Mouse (Mus musculus): ENCODE measurements around the gene 4930507D05Rik. TPM values are rescaled to one million over a fixed set of nuclear protein-coding genes. Genes with fewer than 3 reads are reported as not detected.
"Not testable (repeated sequence)": the region's sequence is repeated elsewhere in the genome, so short reads cannot be mapped to it uniquely, and the experiment has no call there.

Gene 4930507D05Rik
- polyA plus RNA-seq, 1 experiment: not detected

DNA sequence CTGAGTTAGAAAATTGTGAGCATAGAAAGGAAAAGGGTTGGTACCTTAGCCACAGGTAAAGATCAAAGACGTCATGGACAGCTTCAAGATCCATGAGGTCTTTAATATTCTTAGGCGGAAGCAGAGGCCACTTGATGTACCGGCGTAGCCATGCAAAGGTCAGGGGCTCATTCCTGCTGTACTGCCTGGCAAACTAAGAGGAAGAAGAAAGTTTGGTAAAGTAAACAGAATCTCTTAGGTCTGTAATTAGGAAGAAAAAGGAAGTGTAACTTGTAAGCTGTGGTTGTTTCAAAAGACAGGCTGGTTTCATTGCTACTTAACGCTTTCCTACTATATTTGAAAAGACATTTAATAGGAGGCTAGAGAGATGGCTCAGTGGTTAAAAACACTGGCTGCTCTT, 18.9 kb upstream of the 4930507D05Rik start:
- Histone ChIP-seq H3K27ac (replicated peaks; ENCODE audit: low read depth, low read length) (no peak overlapping the region), H3K4me1 (ENCODE audit: control insufficient read depth, insufficient read depth, insufficient read length, low read length) (no peaks in the 10 kb centered on the region), H3K4me3 (ENCODE audit: insufficient read depth, low read depth, low read length) (no peak overlapping the region)

DNA sequence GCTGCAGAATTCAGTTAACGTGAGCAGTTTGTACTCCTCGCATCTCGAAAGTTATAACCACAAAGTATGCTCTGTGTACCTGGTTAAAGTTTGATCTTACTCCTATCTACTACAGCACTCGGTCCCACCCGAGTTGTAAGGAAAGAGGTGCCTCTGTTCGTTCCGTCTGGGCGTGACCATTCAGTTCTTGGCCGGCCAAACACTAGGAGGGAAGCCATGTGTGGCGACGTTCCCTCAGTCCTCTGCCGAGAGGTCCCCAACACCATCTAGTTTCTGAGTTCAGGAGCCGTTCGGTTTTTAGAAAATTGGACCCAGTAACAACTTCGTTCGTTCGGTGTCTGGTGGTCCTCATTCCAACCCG, 971 bp downstream of the 4930507D05Rik start:
- Histone ChIP-seq H3K4me3 (ENCODE audit: insufficient read depth, low read depth, low read length) (peak overlapping the region; percentile 81), H3K27ac (replicated peaks; ENCODE audit: low read depth, low read length) (peak overlapping the region; percentile 98), H3K4me1 (ENCODE audit: control insufficient read depth, insufficient read depth, insufficient read length, low read length) (peaks cover 3% of the 10 kb centered on the region)

DNA sequence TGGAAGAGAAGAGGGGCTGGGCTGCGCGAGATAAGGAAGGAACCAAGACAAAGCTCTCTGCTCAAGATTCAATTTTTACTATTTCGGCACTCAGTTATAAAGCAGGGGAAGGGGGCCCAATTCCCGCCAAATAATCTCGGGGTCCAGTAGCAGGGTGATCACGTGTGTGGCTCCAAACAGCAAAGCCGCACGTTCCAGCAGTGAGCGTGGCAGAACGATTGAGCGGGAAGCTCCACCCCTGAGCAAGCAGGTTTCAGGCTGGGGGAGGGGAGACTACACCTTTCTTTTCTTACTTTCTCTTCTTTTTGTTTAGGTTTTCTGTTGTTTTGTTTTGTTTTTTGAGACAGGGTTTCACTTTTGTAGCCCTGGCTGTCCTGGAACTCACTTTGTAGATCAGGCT, 2.7 kb downstream of the 4930507D05Rik start:
- H3K27ac ChIP-seq (replicated peaks; ENCODE audit: low read depth, low read length); H3K4me3 ChIP-seq (ENCODE audit: insufficient read depth, low read depth, low read length); H3K4me1 ChIP-seq (ENCODE audit: control insufficient read depth, insufficient read depth, insufficient read length, low read length): not testable (repeated sequence)

DNA sequence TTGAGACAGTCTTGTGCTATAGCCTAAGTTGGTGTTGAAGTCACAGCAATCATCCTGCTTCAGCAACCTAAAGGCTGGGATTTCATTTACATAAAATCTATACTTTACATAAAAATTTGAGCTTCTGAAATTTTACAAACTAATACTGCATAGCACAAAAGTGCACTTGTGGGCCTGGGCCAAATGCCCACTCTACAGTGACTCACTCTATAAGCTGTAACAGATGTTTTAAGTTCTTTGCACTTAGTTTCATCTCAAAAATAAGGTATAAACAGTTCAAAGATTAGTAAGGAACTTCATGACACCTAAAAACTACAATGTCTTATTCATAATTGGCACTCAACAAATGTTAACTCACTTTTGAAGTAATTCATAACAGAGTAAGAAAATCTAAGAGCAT, 12.0 kb downstream of the 4930507D05Rik start:
- no peaks in the 10 kb centered on the region for H3K4me1 ChIP-seq (ENCODE audit: control insufficient read depth, insufficient read depth, insufficient read length, low read length)

DNA sequence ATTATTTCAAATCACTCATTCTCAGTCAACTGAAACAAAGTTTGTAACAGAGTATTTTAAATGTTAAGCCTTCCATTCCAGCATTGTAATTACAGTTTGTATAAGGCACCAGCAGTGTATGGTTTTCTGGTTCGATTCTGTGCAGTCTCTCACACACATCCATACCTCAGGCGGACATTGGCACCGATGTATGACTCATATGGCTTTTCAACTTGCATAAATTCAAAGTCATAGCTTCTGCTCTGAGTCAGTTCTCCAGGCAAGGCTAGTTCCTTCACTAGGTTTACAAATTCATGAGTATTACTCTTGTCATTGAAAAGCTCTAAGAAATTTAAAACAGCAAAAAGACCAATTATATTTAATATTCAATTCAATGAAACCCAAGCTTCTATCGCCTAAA, 20.4 kb downstream of the 4930507D05Rik start:
- no peak overlapping the region for H3K27ac ChIP-seq (replicated peaks; ENCODE audit: low read depth, low read length)

More for the DNA sequence above, 12.0 kb downstream of the 4930507D05Rik start:
- H3K27ac ChIP-seq (replicated peaks; ENCODE audit: low read depth, low read length): no peak overlapping the region
- H3K4me3 ChIP-seq (ENCODE audit: insufficient read depth, low read depth, low read length): no peak overlapping the region

DNA sequence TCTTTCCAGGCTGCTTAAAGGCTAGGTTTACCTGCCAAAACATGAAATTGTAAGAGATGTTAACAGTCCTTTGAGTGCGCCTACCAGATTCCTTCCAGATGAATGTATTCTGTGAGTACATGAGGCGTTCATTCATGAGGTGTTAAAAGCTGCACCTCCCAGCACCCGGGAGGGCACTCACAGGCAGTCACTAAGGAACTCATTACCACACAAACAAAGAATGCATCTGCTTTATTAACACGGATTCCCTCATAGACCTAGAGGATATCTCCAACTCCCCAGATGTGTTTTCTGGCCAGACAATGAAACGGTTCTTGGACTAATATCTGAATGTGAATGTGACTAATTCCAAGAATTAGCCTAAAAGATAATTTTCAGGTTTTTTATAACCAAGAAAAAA, 21.8 kb downstream of the 4930507D05Rik start:
- Histone ChIP-seq H3K4me3 (ENCODE audit: insufficient read depth, low read depth, low read length) (no peak overlapping the region), H3K27ac (replicated peaks; ENCODE audit: low read depth, low read length) (no peak overlapping the region), H3K4me1 (ENCODE audit: control insufficient read depth, insufficient read depth, insufficient read length, low read length) (no peaks in the 10 kb centered on the region)

More for the DNA sequence above, 20.4 kb downstream of the 4930507D05Rik start:
- no peak overlapping the region for H3K4me3 ChIP-seq (ENCODE audit: insufficient read depth, low read depth, low read length)
- no peaks in the 10 kb centered on the region for H3K4me1 ChIP-seq (ENCODE audit: control insufficient read depth, insufficient read depth, insufficient read length, low read length)

DNA sequence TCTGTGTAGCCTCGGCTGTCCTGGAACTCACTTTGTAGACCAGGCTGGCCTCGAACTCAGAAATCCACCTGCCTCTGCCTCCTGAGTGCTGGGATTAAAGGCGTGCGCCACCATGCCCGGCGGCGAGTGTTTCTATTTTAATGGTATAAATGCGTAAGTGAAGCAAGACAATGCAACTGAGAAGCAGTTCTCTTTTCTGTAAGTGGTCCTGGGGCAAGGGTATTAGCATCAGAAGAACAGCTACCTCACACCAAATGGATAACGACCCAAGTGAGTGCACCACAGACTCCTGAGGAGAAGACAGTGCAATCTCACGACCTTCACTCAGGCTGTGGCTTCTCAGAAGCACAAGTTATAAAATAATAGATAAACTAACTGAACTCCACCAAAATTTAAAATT, 25.7 kb downstream of the 4930507D05Rik start:
- no peak overlapping the region for H3K4me3 ChIP-seq (ENCODE audit: insufficient read depth, low read depth, low read length)
- H3K27ac ChIP-seq (replicated peaks; ENCODE audit: low read depth, low read length): no peak overlapping the region
- no peaks in the 10 kb centered on the region for H3K4me1 ChIP-seq (ENCODE audit: control insufficient read depth, insufficient read depth, insufficient read length, low read length)

DNA sequence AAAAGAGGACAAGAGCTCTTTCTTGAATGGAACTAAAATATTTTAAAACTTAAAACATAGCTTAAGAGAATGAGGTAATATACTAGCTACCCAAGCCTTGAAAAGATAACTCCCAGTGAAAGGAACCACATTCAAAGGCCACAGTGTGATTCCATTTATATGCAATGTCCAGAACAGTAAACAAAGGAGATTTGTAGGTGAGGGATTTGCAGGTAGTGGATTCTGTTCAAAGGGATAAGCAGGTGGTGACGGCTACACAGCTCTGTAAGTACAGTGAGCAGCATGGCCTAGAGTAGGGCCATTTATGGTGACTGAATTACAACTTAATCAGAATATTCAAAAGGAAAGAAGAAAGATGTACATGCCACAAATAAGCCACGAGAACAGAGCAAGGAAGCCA, 27.7 kb downstream of the 4930507D05Rik start:
- H3K4me1 ChIP-seq (ENCODE audit: control insufficient read depth, insufficient read depth, insufficient read length, low read length): no peaks in the 10 kb centered on the region
- H3K27ac ChIP-seq (replicated peaks; ENCODE audit: low read depth, low read length): no peak overlapping the region
- H3K4me3 ChIP-seq (ENCODE audit: insufficient read depth, low read depth, low read length): no peak overlapping the region

DNA sequence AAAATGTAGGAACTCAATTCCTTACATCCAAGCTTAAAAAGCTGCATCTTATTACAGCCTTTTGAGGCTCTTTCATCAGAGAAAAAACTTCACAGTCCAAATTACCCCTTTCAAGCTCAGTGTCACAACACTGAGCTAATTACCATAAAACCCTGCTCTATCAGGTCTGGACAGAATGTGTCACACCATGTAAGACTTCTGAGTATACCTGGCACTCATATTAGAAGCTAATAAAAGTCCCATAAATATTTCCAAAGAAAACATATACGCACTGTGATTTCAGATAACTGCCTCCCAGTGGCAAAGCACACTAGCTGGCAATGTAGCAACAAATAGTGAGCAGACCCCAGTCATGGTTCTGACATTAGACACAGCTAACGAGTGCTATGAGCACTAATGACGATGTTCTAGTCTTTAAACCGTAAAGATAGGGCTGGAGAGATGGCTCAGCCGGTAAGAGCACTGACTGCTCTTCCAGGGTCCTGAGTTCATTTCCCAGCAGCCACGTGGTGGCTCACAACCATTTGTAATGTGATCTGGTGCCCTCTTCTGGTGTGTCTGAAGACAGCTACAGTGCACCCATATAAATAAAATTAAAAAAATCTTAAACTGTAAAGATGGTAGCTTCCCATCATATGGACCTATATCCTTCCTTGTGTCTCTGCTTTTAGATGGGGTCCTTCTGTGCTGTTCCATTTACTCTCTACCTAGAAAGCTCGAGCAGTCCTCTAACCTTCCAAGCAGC, 32.0 kb downstream of the 4930507D05Rik start:
- no peak overlapping the region for H3K4me3 ChIP-seq (ENCODE audit: insufficient read depth, low read depth, low read length)
- H3K27ac ChIP-seq (replicated peaks; ENCODE audit: low read depth, low read length): no peak overlapping the region

DNA sequence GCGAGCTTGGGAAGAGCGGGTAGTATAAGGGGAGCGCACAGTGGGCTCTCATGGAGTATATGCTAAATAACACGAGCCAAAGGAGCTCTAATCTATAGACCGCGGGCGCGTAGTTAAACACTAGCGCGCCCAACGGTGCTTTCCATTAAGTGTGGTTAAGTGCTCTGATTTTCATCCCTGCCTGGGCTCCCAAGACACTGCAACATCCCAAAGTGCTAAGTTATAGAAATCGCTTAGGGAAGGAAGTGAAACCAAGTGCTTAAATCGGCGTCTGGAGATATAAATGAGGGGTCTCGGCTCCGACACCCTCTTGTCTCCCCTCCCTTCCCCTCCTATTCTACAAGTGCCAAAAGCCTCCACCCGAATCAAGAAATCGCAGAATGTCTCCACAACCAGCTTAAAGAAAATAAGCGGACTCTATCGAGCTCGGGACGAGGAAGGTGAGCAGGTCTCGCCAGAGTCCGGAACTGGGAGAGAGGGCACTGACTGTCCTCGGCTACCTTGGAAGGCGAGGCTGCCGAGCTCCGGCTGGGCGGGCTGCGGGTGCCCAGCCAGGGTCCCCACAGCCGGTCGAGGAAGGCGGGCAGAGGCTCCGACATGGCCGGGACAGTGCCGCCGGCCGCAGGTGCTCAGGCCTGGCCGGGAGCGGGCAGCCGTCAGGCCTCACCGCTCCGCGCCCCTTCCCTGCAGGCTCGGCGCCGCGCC, 36.7 kb downstream of the 4930507D05Rik start:
- H3K4me3 ChIP-seq (ENCODE audit: insufficient read depth, low read depth, low read length): peak overlapping the region; percentile 94
- H3K4me1 ChIP-seq (ENCODE audit: control insufficient read depth, insufficient read depth, insufficient read length, low read length): peaks cover 10% of the 10 kb centered on the region; the same call in 1 of the 2 replicates
- peak overlapping the region; percentile 84 for H3K27ac ChIP-seq (replicated peaks; ENCODE audit: low read depth, low read length)

More for the DNA sequence above, 32.0 kb downstream of the 4930507D05Rik start:
- H3K4me1 ChIP-seq (ENCODE audit: control insufficient read depth, insufficient read depth, insufficient read length, low read length): peaks cover 10% of the 10 kb centered on the region; the same call in 1 of the 2 replicates

DNA sequence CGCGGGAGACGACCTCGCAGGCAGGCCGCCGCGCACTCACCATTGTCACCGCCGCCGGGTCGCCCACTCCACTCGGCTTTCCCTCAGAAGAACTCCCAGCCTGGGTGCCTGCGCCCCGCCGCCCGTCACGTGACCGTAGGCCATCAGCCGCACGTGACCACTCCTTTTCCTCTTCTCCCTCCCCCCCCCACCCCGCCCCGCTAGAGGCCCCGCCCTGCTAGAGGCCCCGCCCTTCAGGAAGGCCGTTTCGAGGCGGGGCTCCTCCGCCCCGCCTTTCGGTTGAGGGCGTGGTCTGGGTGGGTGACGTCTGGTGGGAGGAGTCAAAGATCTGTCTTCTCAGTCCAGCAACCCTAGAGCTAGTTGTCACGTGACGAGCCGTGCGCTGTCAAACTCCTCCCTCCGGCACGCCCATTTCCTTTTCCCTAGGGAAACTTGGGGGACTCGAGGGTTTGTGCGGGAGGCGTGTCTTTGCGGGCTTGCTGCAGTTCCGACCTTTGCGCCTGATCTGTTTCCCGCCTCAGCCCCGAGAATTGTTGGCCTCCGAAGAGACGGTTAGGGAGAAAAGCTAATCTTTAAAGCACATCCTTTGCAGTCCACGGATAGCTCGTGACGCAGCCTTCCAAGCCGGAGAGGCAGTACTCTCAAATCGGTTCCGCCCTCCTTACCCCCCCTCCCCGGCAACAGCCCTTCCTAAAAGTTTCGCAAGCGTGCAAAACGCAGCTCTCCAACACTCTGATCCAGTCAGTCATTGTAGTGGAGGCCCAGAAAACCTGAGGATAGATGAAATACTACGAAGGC, 37.5 kb downstream of the 4930507D05Rik start, which contains the start of gene Vps26a:
Gene Vps26a (minus strand): TSS at position 188 of the 798 bp plus-strand sequence.
- Histone ChIP-seq H3K4me3 (ENCODE audit: insufficient read depth, low read depth, low read length) (peak within 1 kb of the TSS; percentile 94), H3K4me1 (ENCODE audit: control insufficient read depth, insufficient read depth, insufficient read length, low read length) (peaks cover 10% of the 10 kb centered on the region; the same call in 1 of the 2 replicates), H3K27ac (replicated peaks; ENCODE audit: low read depth, low read length) (peak within 1 kb of the TSS; percentile 84)

DNA sequence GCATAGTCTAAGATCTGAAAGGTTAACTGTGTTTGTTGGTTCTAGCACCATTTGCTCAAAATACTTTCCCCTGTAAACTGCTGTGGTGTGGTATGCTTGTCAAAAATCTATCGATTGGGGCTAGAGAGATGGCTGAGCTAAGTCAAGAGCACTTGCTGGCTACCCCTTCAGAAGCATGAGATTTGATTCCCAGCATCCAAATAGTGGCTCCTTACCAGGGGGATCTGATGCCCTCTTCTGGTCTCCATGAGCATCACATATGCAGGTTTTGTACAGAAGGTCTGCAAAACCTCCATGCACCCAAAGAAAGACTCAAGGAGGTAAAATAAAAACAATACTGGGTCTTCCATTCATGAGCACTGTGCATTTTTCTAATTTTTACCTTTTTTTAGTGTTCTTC, 39.0 kb downstream of the 4930507D05Rik start:
- H3K4me1 ChIP-seq (ENCODE audit: control insufficient read depth, insufficient read depth, insufficient read length, low read length): peaks cover 8% of the 10 kb centered on the region; the same call in 1 of the 2 replicates
- H3K27ac ChIP-seq (replicated peaks; ENCODE audit: low read depth, low read length): no peak overlapping the region
- no peak overlapping the region for H3K4me3 ChIP-seq (ENCODE audit: insufficient read depth, low read depth, low read length)

DNA sequence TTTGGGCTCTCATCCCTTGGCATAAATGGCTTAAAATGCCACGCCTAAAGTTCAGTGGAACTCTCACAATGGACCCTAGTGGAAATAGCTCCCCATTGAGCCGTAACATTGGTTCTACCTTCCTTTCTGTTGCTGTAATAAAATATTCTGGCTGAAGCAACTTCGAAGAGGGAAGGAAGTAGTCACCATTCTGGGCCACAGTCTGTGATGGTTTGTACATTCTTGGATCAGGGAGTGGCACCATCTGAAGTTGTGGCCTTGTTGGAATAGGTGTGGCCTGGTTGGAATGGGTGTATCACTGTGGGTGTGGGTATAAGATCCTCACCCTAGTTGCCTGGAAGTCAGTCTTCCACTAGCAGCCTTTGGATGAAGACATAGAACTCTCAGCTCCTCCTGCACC, 42.4 kb downstream of the 4930507D05Rik start:
- not testable (repeated sequence) for H3K4me1 ChIP-seq (ENCODE audit: control insufficient read depth, insufficient read depth, insufficient read length, low read length); H3K27ac ChIP-seq (replicated peaks; ENCODE audit: low read depth, low read length); H3K4me3 ChIP-seq (ENCODE audit: insufficient read depth, low read depth, low read length)

DNA sequence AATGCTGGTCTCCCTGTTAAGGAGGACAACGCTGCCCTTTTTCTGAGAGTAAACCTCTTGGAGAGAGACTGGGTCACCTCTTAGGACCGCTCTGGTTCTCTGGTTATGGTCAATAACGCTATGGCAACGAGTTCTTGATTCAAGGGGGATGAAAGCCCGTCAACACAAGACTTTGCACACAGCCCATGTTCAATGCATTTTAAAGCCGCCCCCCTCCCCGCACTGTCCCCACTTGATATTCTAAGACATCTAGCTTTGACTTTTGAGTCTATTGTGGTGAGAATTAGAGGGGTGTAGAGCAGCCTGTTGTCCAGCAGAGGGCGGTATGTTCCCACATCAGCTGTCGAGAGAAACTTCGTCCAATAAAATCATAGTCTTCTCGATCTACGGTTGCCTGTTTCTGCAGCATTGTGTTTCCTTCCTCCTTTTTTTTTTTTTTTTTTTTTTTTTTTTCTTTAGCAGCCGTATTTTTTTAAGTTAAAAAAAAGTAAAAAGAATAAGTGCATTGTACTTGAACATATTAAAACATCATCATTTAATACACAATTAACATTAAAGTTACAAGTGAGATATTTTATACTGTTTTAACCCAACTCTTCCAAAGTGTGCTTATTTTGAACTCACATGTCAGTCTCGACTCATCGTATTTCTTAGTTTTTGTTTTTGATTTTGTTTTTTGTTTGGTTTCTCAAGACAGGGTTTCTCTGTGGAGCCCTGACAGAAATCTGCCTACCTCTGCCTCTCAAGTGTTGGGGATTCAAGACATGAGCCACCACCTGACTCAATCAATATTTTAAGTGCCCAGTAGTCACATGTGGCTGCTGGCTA, 51.0 kb downstream of the 4930507D05Rik start:
- Histone ChIP-seq H3K4me1 (ENCODE audit: control insufficient read depth, insufficient read depth, insufficient read length, low read length) (peaks cover 15% of the 10 kb centered on the region; the same call in 1 of the 2 replicates), H3K27ac (replicated peaks; ENCODE audit: low read depth, low read length) (peak overlapping the region; percentile 53), H3K4me3 (ENCODE audit: insufficient read depth, low read depth, low read length) (0 out of 2 replicates have a peak overlapping the region, but pooled peaks have one; percentile 10)
